Mouse (Mus musculus) testis, adult 2 months (tissue): ENCODE measurements around the gene Grk3.

Experiments
- CTCF ChIP-seq: fragments of 200-500 bp; IDR thresholded peaks from 2 replicates; pipeline ENCODE4 v1.5.1; 2012; ENCODE audit warnings: low read depth, mild to moderate bottlenecking, inconsistent platforms, low read length, moderate library complexity; ENCODE audit not compliant: control insufficient read depth, insufficient read depth, insufficient replicate concordance
- POLR2A ChIP-seq: fragments of 200-500 bp; IDR thresholded peaks from 2 replicates; pipeline ENCODE4 v1.6.1; 2012; ENCODE audit warnings: low read depth, mild to moderate bottlenecking, inconsistent platforms, low read length, moderate library complexity; ENCODE audit not compliant: control insufficient read depth

GRCm38 (mm10) chr5:113011926-113012325 lies 3.7 kb downstream of the Grk3 start:
- TF ChIP-seq POLR2A (no peak), CTCF (no peak)
